Mouse (Mus musculus) lung, postnatal 0 days (tissue): ENCODE measurements around the gene Cxcl1.

ENCODE experiments used
- CTCF ChIP-seq: IDR thresholded peaks from 2 replicates; pipeline ENCODE4 v1.5.1; 2016; ENCODE audit warnings: antibody characterized with exemption, mild to moderate bottlenecking
- EP300 ChIP-seq: IDR thresholded peaks from 2 replicates; pipeline ENCODE4 v1.6.1; 2016; ENCODE audit warnings: antibody characterized with exemption, mild to moderate bottlenecking, control low read depth

DNA sequence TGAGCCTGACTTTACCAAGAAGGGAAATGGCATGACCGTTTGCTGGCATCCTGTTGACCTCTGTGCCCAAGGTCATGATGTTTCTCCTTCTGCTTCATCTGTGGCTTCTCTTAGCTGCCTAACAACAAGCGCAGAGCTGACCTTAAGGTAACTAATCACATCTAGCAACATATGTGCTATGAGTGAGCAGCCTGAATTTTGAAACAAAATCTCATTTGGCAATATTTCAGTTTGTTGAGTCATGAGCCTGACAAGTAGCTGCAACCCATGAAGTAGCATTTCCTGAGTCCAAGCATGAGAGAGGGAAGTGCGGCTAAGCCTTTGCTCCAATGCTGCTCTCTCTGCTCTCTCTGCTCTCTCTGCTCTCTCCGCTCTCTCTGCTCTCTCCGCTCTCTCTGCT lies 9.4 kb upstream of the Cxcl1 start:
- TF ChIP-seq CTCF: no peak
- TF ChIP-seq EP300: no peak
